Mouse (Mus musculus): Measurements from ENCODE around the gene Fbxw4. TPM values are rescaled to one million over a fixed set of nuclear protein-coding genes. Genes with fewer than 3 reads are reported as not detected.
"Not testable (repeated sequence)": the region's sequence is repeated elsewhere in the genome, so short reads cannot be mapped to it uniquely, and the experiment has no call there.

The Fbxw4 gene
- polyA plus RNA-seq, 1 experiment = 81.4 TPM

GRCm38 (mm10) chr19:45549128-45549915 is 110.8 kb downstream of the Fbxw4 start:
- H3K27ac ChIP-seq (ENCODE audit: insufficient read depth, low read length) = no peak overlapping the region
- TF ChIP-seq CTCF (IDR thresholded peaks at IDR 0.05; ENCODE audit: extremely low read depth, insufficient read depth, insufficient read length, insufficient replicate concordance) (no peak), POLR2A (IDR thresholded peaks at IDR 0.05; ENCODE audit: low read depth, low read length) (no peak)
- 85% methylated on average over 23 of the region's 23 CpGs for WGBS

GRCm38 (mm10) chr19:45548196-45548595 is 111.9 kb downstream of the Fbxw4 start:
- not testable (repeated sequence) for H3K27ac ChIP-seq (ENCODE audit: insufficient read depth, low read length); H3K27me3 ChIP-seq (ENCODE audit: control insufficient read depth, insufficient read depth, low read length); H3K36me3 ChIP-seq (ENCODE audit: control insufficient read depth, insufficient read depth, low read length); H3K4me1 ChIP-seq (ENCODE audit: control insufficient read depth, insufficient read depth, insufficient read length); DNase-seq (ENCODE audit: low read depth in 1 of 2, low spot score in 2 of 2); H3K4me3 ChIP-seq (ENCODE audit: extremely low read depth, insufficient read depth, insufficient read length)

More at GRCm38 (mm10) chr19:45549128-45549915, 110.8 kb downstream of the Fbxw4 start:
- no peak overlapping the region for H3K4me3 ChIP-seq (ENCODE audit: extremely low read depth, insufficient read depth, insufficient read length)
- peaks cover 9% of the 10 kb centered on the region for H3K36me3 ChIP-seq (ENCODE audit: control insufficient read depth, insufficient read depth, low read length)
- DNase-seq (ENCODE audit: low read depth in 1 of 2, low spot score in 2 of 2) = no peak
- H3K27me3 ChIP-seq (ENCODE audit: control insufficient read depth, insufficient read depth, low read length) = no peaks in the 10 kb centered on the region
- no peaks in the 10 kb centered on the region for H3K4me1 ChIP-seq (ENCODE audit: control insufficient read depth, insufficient read depth, insufficient read length)

- TF ChIP-seq POLR2A (IDR thresholded peaks at IDR 0.05; ENCODE audit: low read depth, low read length) (no peak), CTCF (IDR thresholded peaks at IDR 0.05; ENCODE audit: extremely low read depth, insufficient read depth, insufficient read length, insufficient replicate concordance) (peak; percentile 96)
- DNase-seq (ENCODE audit: low read depth in 1 of 2, low spot score in 2 of 2) = peak in 1 of 2 experiments; percentile 70
- Histone ChIP-seq H3K4me3 (ENCODE audit: extremely low read depth, insufficient read depth, insufficient read length) (peak overlapping the region; percentile 53), H3K4me1 (ENCODE audit: control insufficient read depth, insufficient read depth, insufficient read length) (0 out of 2 replicates have a peak, but pooled peaks cover 4% of the 10 kb centered on the region), H3K27me3 (ENCODE audit: control insufficient read depth, insufficient read depth, low read length) (peaks cover 1% of the 10 kb centered on the region; the same call in 1 of the 2 replicates), H3K36me3 (ENCODE audit: control insufficient read depth, insufficient read depth, low read length) (no peaks in the 10 kb centered on the region), H3K27ac (ENCODE audit: insufficient read depth, low read length) (no peak overlapping the region)
- 1% methylated on average over 30 of the region's 30 CpGs for WGBS
These were observed 115.2 kb downstream of the Fbxw4 start for GRCm38 (mm10) chr19:45544925-45545321.

GRCm38 (mm10) chr19:45544152-45544924 is 115.8 kb downstream of the Fbxw4 start:
- WGBS = 3% methylated on average over 17 of the region's 26 CpGs
- H3K27ac ChIP-seq (ENCODE audit: insufficient read depth, low read length) = no peak overlapping the region
- 0 out of 2 replicates have a peak, but pooled peaks cover 4% of the 10 kb centered on the region for H3K4me1 ChIP-seq (ENCODE audit: control insufficient read depth, insufficient read depth, insufficient read length)
- H3K36me3 ChIP-seq (ENCODE audit: control insufficient read depth, insufficient read depth, low read length) = no peaks in the 10 kb centered on the region
- H3K4me3 ChIP-seq (ENCODE audit: extremely low read depth, insufficient read depth, insufficient read length) = peak overlapping the region; percentile 53
- DNase-seq (ENCODE audit: low read depth in 1 of 2, low spot score in 2 of 2) = no peak
- peaks cover 1% of the 10 kb centered on the region; the same call in 1 of the 2 replicates for H3K27me3 ChIP-seq (ENCODE audit: control insufficient read depth, insufficient read depth, low read length)
- TF ChIP-seq POLR2A (IDR thresholded peaks at IDR 0.05; ENCODE audit: low read depth, low read length) = no peak
- TF ChIP-seq CTCF (IDR thresholded peaks at IDR 0.05; ENCODE audit: extremely low read depth, insufficient read depth, insufficient read length, insufficient replicate concordance) = no peak

DNA sequence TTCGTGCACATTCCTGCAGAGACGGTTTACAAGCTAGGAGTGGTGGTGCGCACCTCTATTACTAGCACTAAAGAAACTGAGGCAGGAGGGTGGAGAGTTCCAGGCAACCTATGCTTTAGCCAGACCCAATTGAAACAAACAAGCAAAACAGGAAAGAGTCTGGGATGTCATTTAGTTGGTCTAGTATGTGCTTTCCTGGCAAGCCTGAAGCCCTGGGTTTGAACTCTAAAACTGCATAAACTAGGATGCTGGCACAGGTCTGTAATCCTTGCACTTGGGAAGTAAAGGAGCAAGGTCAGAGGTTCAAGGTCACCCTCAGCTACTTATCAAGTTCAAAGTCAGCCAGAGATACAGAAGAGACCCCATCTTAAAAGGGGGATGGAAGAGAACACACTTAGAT is 118.1 kb downstream of the Fbxw4 start:
- H3K4me1 ChIP-seq (ENCODE audit: control insufficient read depth, insufficient read depth, insufficient read length) = 0 out of 2 replicates have a peak, but pooled peaks cover 4% of the 10 kb centered on the region
- no peak overlapping the region for H3K4me3 ChIP-seq (ENCODE audit: extremely low read depth, insufficient read depth, insufficient read length)
- H3K27ac ChIP-seq (ENCODE audit: insufficient read depth, low read length) = no peak overlapping the region
- H3K27me3 ChIP-seq (ENCODE audit: control insufficient read depth, insufficient read depth, low read length) = peaks cover 1% of the 10 kb centered on the region; the same call in 1 of the 2 replicates
- no peak for TF ChIP-seq CTCF (IDR thresholded peaks at IDR 0.05; ENCODE audit: extremely low read depth, insufficient read depth, insufficient read length, insufficient replicate concordance)
- TF ChIP-seq POLR2A (IDR thresholded peaks at IDR 0.05; ENCODE audit: low read depth, low read length) = no peak
- H3K36me3 ChIP-seq (ENCODE audit: control insufficient read depth, insufficient read depth, low read length) = no peaks in the 10 kb centered on the region
- WGBS = 50% methylated on average over 3 of the region's 3 CpGs
- DNase-seq (ENCODE audit: low read depth in 1 of 2, low spot score in 2 of 2) = no peak

- DNase-seq (ENCODE audit: low read depth in 1 of 2, low spot score in 2 of 2) = peak in 1 of 2 experiments; percentile 18
These were observed 118.6 kb downstream of the Fbxw4 start for GRCm38 (mm10) chr19:45541409-45542041.

More at GRCm38 (mm10) chr19:45541409-45542041, 118.6 kb downstream of the Fbxw4 start:
- no peak overlapping the region for H3K27ac ChIP-seq (ENCODE audit: insufficient read depth, low read length)
- TF ChIP-seq CTCF (IDR thresholded peaks at IDR 0.05; ENCODE audit: extremely low read depth, insufficient read depth, insufficient read length, insufficient replicate concordance) = no peak
- TF ChIP-seq POLR2A (IDR thresholded peaks at IDR 0.05; ENCODE audit: low read depth, low read length) = no peak
- no peaks in the 10 kb centered on the region for H3K36me3 ChIP-seq (ENCODE audit: control insufficient read depth, insufficient read depth, low read length)
- under 1% methylated on average over 46 of the region's 58 CpGs for WGBS
- peak overlapping the region; percentile 12; the same call in 1 of the 2 replicates for H3K4me3 ChIP-seq (ENCODE audit: extremely low read depth, insufficient read depth, insufficient read length)
- 0 out of 2 replicates have a peak, but pooled peaks cover 4% of the 10 kb centered on the region for H3K4me1 ChIP-seq (ENCODE audit: control insufficient read depth, insufficient read depth, insufficient read length)
- peaks cover 1% of the 10 kb centered on the region; the same call in 1 of the 2 replicates for H3K27me3 ChIP-seq (ENCODE audit: control insufficient read depth, insufficient read depth, low read length)

All from spleen, adult 2 months (tissue).